ENCODE assay signal across 14 mouse cellular contexts in the genomic region with DNA sequence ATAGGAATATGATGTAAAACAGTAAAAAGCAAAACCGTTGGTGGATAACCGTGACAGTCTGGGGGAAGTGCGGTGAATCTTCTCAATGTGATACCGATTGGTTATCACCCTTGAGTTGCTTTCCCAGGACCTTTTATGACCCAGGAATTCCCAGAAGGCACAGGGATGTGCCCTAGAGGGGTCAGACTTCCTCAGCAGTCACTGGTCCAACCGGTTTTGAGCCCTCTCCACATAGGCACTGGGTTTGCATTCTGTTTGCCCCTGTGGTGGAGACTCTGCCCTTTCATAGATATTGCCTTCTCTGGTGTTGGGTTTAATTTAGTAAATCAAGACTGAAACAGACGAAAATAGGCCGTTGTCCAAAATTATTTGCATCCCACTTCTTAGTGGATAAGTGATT.
"Had no signal": no experiment of that assay in that cellular context is flagged by ENCODE, and none has a peak within 500 bp of the region (broad histone marks: within the 10 kb centered on the region; RNA-seq: fewer than 3 reads in every experiment).

No protein-coding gene starts in this region.

- H3K9ac ChIP-seq: liver, embryonic 12.5 days; midbrain, embryonic 12.5 days; neural tube, embryonic 13.5 days; stomach, embryonic 15.5 days had no signal

- H3K9me3 ChIP-seq: limb, embryonic 10.5 days; liver, embryonic 12.5 days; midbrain, embryonic 12.5 days; neural tube, embryonic 13.5 days; stomach, embryonic 15.5 days had no signal

- H3K27me3 ChIP-seq: liver, embryonic 12.5 days; midbrain, embryonic 12.5 days; neural tube, embryonic 13.5 days; stomach, embryonic 15.5 days had no signal

- H3K4me1 ChIP-seq: midbrain, embryonic 12.5 days; neural tube, embryonic 13.5 days; stomach, embryonic 15.5 days had no signal

- H3K27ac ChIP-seq: left cerebral cortex, adult 2 months; limb, embryonic 10.5 days; macrophage; midbrain, embryonic 12.5 days; neural tube, embryonic 13.5 days; stomach, embryonic 15.5 days had no signal

- ATAC-seq: liver, embryonic 12.5 days; midbrain, embryonic 16.5 days had no signal

- H3K36me3 ChIP-seq: limb, embryonic 10.5 days; midbrain, embryonic 12.5 days; neural tube, embryonic 13.5 days; stomach, embryonic 15.5 days had no signal

- DNase-seq: kidney, adult 18-20 months; kidney, postnatal 25 days; retina, postnatal 1 day; right cerebral cortex, postnatal 4 days; spleen, adult 18-20 months; thymus, postnatal 36 days had no signal

- H3K4me3 ChIP-seq: left cerebral cortex, adult 2 months; limb, embryonic 10.5 days; liver, embryonic 12.5 days; midbrain, embryonic 12.5 days; neural tube, embryonic 13.5 days; stomach, embryonic 15.5 days had no signal

- H3K4me2 ChIP-seq: liver, embryonic 12.5 days; midbrain, embryonic 12.5 days; neural tube, embryonic 13.5 days; stomach, embryonic 15.5 days had no signal
